Mouse (Mus musculus): ENCODE measurements at regions not wholly inside any gene's neighbourhood (a gene's known extent, or its start where the extent isn't known, plus 50 kb on each side); places are given as distances from the start of the nearest gene placed in this dataset.

DNA sequence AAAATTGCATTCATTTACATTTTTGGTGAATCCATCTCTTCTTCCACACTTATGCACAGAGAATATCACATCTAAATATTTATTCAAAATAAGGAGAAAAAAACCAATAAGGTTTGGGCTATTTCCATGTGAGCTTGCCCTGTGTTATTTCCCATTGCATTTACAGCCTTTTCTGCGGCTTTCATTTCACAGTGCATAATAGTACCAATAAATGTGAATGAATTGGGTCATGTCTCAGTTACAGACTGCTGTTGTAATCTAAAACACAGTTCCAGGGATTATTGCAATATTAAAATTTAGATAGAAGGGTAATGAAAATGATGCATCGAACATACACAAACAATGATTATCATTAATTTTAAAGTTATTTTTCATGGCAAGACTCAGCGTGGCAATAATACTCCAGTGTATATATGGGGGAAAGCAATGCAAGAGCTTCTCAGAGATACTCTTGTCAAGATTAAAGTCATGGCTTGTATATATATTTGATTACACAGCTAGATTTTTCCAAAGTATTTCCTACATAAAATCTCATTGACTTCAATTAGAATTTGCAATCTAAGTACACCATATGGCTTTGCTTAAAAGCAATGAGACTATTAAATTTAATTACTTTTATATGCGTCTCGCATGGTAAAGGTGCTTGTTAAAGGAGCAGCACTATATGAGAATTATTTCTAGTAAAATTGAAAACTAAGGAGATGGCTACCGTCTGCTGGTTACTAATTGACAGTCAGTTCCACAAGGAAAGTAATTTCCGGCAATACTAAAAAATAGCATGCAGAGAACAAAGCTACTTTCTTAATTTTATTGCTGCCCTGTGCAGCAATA is 782.1 kb upstream of the Cdh9 start:
- Histone ChIP-seq H3K9ac (no peak overlapping the region), H3K27me3 (no peaks in the 10 kb centered on the region), H3K4me3 (no peak overlapping the region), H3K36me3 (no peaks in the 10 kb centered on the region), H3K27ac (no peak overlapping the region), H3K4me2 (replicated peaks) (no peak overlapping the region), H3K4me1 (no peaks in the 10 kb centered on the region), H3K9me3 (replicated peaks) (no peaks in the 10 kb centered on the region)
- ATAC-seq (ENCODE audit: low FRiP score) = no peak
- WGBS = 90% methylated on average over 7 of the region's 7 CpGs

- Histone ChIP-seq H3K27ac (no peak overlapping the region), H3K36me3 (no peaks in the 10 kb centered on the region), H3K4me2 (replicated peaks) (no peak overlapping the region), H3K27me3 (no peaks in the 10 kb centered on the region), H3K4me3 (no peak overlapping the region), H3K9me3 (replicated peaks) (no peaks in the 10 kb centered on the region), H3K4me1 (no peaks in the 10 kb centered on the region), H3K9ac (no peak overlapping the region)
- 89% methylated on average over 3 of the region's 3 CpGs for WGBS
- ATAC-seq (ENCODE audit: low FRiP score) = no peak
These were observed 769.1 kb upstream of the Cdh9 start for GRCm38 (mm10) chr15:15959411-15959810.

DNA sequence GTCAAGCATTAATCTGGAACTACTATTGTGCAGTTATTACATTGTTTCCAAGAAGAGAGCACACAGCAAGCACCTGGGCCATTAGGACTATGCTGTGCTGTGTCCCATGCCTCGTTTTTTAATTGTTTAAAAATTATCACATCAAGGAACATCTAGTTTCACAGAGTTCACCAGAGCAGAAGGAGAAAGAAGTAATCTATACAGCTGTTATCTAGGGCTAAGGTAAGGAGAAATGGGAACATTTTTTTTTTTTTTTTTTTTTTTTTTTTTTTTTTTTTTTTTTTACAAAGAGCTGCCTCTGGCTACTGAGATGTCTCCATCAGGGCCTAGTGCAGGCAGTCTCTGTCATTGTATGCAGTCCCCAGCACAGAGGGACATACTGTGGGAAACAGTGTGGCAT is 760.0 kb upstream of the Cdh9 start:
- no peak overlapping the region for H3K9ac ChIP-seq
- H3K4me3 ChIP-seq = no peak overlapping the region
- H3K4me1 ChIP-seq = no peaks in the 10 kb centered on the region
- no peaks in the 10 kb centered on the region for H3K27me3 ChIP-seq
- H3K9me3 ChIP-seq (replicated peaks) = no peaks in the 10 kb centered on the region
- WGBS = 52% methylated on average over 1 of the region's 1 CpGs
- H3K36me3 ChIP-seq = no peaks in the 10 kb centered on the region
- no peak overlapping the region for H3K4me2 ChIP-seq (replicated peaks)
- no peak overlapping the region for H3K27ac ChIP-seq
- ATAC-seq (ENCODE audit: low FRiP score) = no peak

- Histone ChIP-seq H3K4me3 (no peak overlapping the region), H3K4me1 (no peaks in the 10 kb centered on the region), H3K9ac (no peak overlapping the region), H3K9me3 (replicated peaks) (no peaks in the 10 kb centered on the region), H3K27ac (no peak overlapping the region), H3K4me2 (replicated peaks) (no peak overlapping the region), H3K36me3 (no peaks in the 10 kb centered on the region), H3K27me3 (no peaks in the 10 kb centered on the region)
- peak; percentile 81; the same call in 1 of the 2 replicates for ATAC-seq (ENCODE audit: low FRiP score)
- WGBS = 66% methylated on average over 4 of the region's 4 CpGs
These were observed 751.8 kb upstream of the Cdh9 start for GRCm38 (mm10) chr15:15976788-15977187.

Data from hindbrain, embryonic 12.5 days (tissue).